Mouse (Mus musculus) adrenal gland, postnatal 36 days (tissue): ENCODE measurements at regions not wholly inside any gene's neighbourhood (a gene's known extent, or its start where the extent isn't known, plus 50 kb on each side); places are given as distances from the start of the nearest gene placed in this dataset.

ENCODE experiments used
- DNase-seq, 2 experiments: peaks; one replicate each; pipeline ENCODE4 v3.0.0; 2021; ENCODE audit warnings: mixed read lengths in 1 of 2

- no peak for DNase-seq
These were observed 74.3 kb downstream of the Gm525 start for GRCm38 (mm10) chr11:89147990-89148389.

DNA sequence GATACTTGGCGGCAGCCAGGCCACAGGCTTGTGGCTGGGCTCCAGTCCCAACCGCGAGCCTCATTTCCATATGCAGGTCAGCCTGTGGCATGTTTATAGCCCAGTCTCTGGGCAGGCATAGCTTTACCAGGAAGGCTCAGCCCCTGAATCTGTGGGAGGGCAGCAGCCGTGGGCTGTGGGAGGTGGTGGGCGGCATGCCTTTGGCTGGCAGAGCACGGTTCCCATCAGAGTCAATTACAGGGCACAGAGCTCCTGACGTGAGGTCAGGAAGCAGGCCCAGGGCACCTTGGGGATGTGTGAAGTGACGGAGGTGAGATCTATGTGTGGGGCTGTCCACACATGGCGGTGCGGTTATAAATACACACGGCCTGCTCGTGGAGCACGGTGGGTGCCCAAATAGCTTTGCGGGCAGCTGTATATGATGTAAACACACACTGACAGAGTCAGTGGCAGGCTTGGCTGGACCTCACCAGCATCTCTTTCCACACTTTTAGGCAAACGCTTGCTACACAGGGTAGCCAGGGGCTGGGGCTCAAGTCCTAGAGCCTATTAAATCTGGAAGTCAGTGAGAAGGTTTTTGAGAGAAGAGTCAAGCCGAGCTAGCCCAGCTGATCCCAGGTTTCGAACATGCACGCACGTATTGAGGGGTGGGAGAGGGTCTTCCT is 71.8 kb downstream of the Gm525 start:
- no peak for DNase-seq

- DNase-seq = no peak
These were observed 69.0 kb downstream of the Gm525 start for GRCm38 (mm10) chr11:89142527-89143154.
